Comparison of ENCODE assay signal across 17 mouse cellular contexts in genomic region chr6:15770128-15770527, GRCm38 (mm10). TPM values are rescaled to one million over a fixed set of nuclear protein-coding genes. Genes with fewer than 3 reads are reported as not detected.
DNase-seq lines count a peak whose midpoint lies in the region; ATAC-seq and TF ChIP-seq lines count a peak whose summit lies in the region.
"Had no signal": no experiment of that assay in that cellular context is flagged by ENCODE, and none has a peak within 500 bp of the region (broad histone marks: within the 10 kb centered on the region; RNA-seq: fewer than 3 reads in every experiment).

No protein-coding gene starts in this region.

- no peaks in the 10 kb centered on the region for H3K9me3 ChIP-seq in heart, embryonic 13.5 days
- H3K9me3 ChIP-seq: hindbrain, embryonic 15.5 days; limb, embryonic 10.5 days; liver, embryonic 12.5 days had no signal

- no peak overlapping the region for H3K9ac ChIP-seq in heart, adult 2 months (ENCODE audit: low read depth, low read length)
- H3K9ac ChIP-seq in heart, embryonic 13.5 days = no peak overlapping the region
- H3K9ac ChIP-seq: hindbrain, embryonic 15.5 days; liver, embryonic 12.5 days had no signal

- H3K79me2 ChIP-seq in heart, adult 2 months (replicated peaks; ENCODE audit: control insufficient read depth, insufficient read depth, low read length) = peaks cover 1% of the 10 kb centered on the region; the same call in 1 of the 2 replicates

- no peak overlapping the region; the same call in 1 of the 2 replicates for H3K4me2 ChIP-seq in heart, embryonic 13.5 days
- H3K4me2 ChIP-seq: hindbrain, embryonic 15.5 days; liver, embryonic 12.5 days had no signal

- no peak for TF ChIP-seq CTCF in heart, adult 2 months (IDR thresholded peaks at IDR 0.05)
- TF ChIP-seq CTCF in cerebellum, adult 2 months (IDR thresholded peaks at IDR 0.05; ENCODE audit: borderline replicate concordance, insufficient read depth, low read depth, low read length) = no peak

- no peaks in the 10 kb centered on the region for H3K27me3 ChIP-seq in heart, adult 2 months (ENCODE audit: control insufficient read depth, insufficient read depth, low read length)
- H3K27me3 ChIP-seq in heart, embryonic 13.5 days (replicated peaks) = no peaks in the 10 kb centered on the region
- no peaks in the 10 kb centered on the region for H3K27me3 ChIP-seq in cerebellum, adult 2 months (ENCODE audit: control insufficient read depth, insufficient read depth, low read length)
- H3K27me3 ChIP-seq: hindbrain, embryonic 15.5 days; liver, embryonic 12.5 days had no signal

- peak overlapping the region; percentile 10; the same call in 1 of the 2 replicates for H3K27ac ChIP-seq in heart, adult 2 months
- peak overlapping the region; percentile 39; the same call in 1 of the 2 replicates for H3K27ac ChIP-seq in heart, embryonic 13.5 days (replicated peaks)
- H3K27ac ChIP-seq in cerebellum, adult 2 months (ENCODE audit: insufficient read depth, low read length) = no peak overlapping the region
- H3K27ac ChIP-seq: hindbrain, embryonic 15.5 days; left cerebral cortex, adult 2 months; limb, embryonic 10.5 days; liver, embryonic 12.5 days had no signal

- intact Hi-C loops in heart, adult 2 months (cut with DNase I) = no loop called here

- H3K4me3 ChIP-seq in heart, adult 2 months = no peak overlapping the region
- H3K4me3 ChIP-seq in heart, embryonic 13.5 days = no peak overlapping the region
- H3K4me3 ChIP-seq in cerebellum, adult 2 months (replicated peaks; ENCODE audit: insufficient read depth, low read depth, low read length) = no peak overlapping the region
- H3K4me3 ChIP-seq: hindbrain, embryonic 15.5 days; left cerebral cortex, adult 2 months; limb, embryonic 10.5 days; liver, embryonic 12.5 days had no signal

- TF ChIP-seq EP300 in heart, adult 2 months (IDR thresholded peaks at IDR 0.05; ENCODE audit: insufficient read depth, low read depth, low read length) = no peak

- 17% methylated on average over 8 of the region's 8 CpGs for WGBS in heart, adult 2 months
- WGBS in heart, embryonic 13.5 days = 18% methylated on average over 8 of the region's 8 CpGs
- 72% methylated on average over 8 of the region's 8 CpGs for WGBS in cerebellum, adult 2 months

- DNase-seq in heart, adult 2 months = peak in 1 of 2 experiments; percentile 40
- no peak for DNase-seq in heart, adult 11 months
- peak; percentile 21 for DNase-seq in lung, postnatal 10 days
- DNase-seq in lung, postnatal 4 days = no peak
- DNase-seq in cerebellum, adult 2 months = no peak
- DNase-seq: cerebellum, postnatal 36 days; kidney, postnatal 14 days; right cerebral cortex, postnatal 4 days; thymus, postnatal 36 days had no signal

- no peak for TF ChIP-seq POLR2A in heart, adult 2 months (IDR thresholded peaks at IDR 0.05; ENCODE audit: insufficient read depth, low read depth, low read length)
- no peak for TF ChIP-seq POLR2A in cerebellum, adult 2 months (IDR thresholded peaks at IDR 0.05; ENCODE audit: borderline replicate concordance, insufficient read depth, low read length)

- ATAC-seq in heart, embryonic 13.5 days (ENCODE audit: extremely low read depth, insufficient number of reproducible peaks, low FRiP score, low TSS enrichment) = no peak
- ATAC-seq in erythroblast, adult 5-6 weeks (replicated peaks; ENCODE audit: low FRiP score, poor library complexity, severe bottlenecking) = no peak
- ATAC-seq: forebrain, embryonic 16.5 days; intestine, postnatal 0 days; liver, embryonic 12.5 days had no signal

- peaks cover 21% of the 10 kb centered on the region for H3K36me3 ChIP-seq in heart, adult 2 months (ENCODE audit: control insufficient read depth, insufficient read depth, low read length)
- H3K36me3 ChIP-seq in heart, embryonic 13.5 days = peaks cover 22% of the 10 kb centered on the region
- H3K36me3 ChIP-seq: hindbrain, embryonic 15.5 days; limb, embryonic 10.5 days; liver, embryonic 12.5 days had no signal

- peaks cover 5% of the 10 kb centered on the region for H3K4me1 ChIP-seq in heart, adult 2 months (ENCODE audit: control insufficient read depth, insufficient read depth, low read length)
- peaks cover 10% of the 10 kb centered on the region for H3K4me1 ChIP-seq in heart, embryonic 13.5 days
- no peaks in the 10 kb centered on the region for H3K4me1 ChIP-seq in cerebellum, adult 2 months (ENCODE audit: control insufficient read depth, insufficient read depth, low read length)
- H3K4me1 ChIP-seq: hindbrain, embryonic 15.5 days; limb, embryonic 10.5 days; liver, embryonic 12.5 days had no signal

RNA-seq across cellular contexts. Expression of gene Mdfic, which starts 49.7 kb away (rescaled TPM):
- 10 to 100 TPM; 14.5 to 15.3 TPM for total RNA-seq in heart, adult 2 months (2021)
- polyA plus RNA-seq in heart, adult 2 months (2012; rRNA removed) = 5.3 and 10.3 TPM in 2 replicates
- 3.8 and 4.3 TPM in 2 replicates for polyA plus RNA-seq in heart, embryonic 13.5 days (2015; fragmentation: Nextera tagmentation; extraction: Ambion mirVana)
- 2.1 and 3.0 TPM in 2 replicates for polyA plus RNA-seq in cerebellum, adult 2 months (2012; rRNA removed)
- total RNA-seq in erythroblast, adult 5-6 weeks (2015; ENCODE audit: low replicate concordance) = 2.9 and 5.2 TPM in 2 replicates
- total RNA-seq in erythroblast, adult 5-6 weeks (2017; ENCODE audit: low replicate concordance) = 2.9 and 4.5 TPM in 2 replicates
